Mouse (Mus musculus): Measurements from ENCODE around the gene Aqp5.

- TF ChIP-seq CTCF (IDR thresholded peaks at IDR 0.05) = no peak
- no peak for TF ChIP-seq EP300 (IDR thresholded peaks at IDR 0.05)
Measured at GRCm38 (mm10) chr15:99597596-99597995, 7.0 kb downstream of the Aqp5 start.

Measured in lung, postnatal 0 days (tissue).